Mouse (Mus musculus): ENCODE results near the gene Rbp3. TPM values are rescaled to one million over a fixed set of nuclear protein-coding genes. Genes with fewer than 3 reads are reported as not detected.

The Rbp3 gene
- not detected for total RNA-seq (2021)
- long read RNA-seq, experiment 1: 0 reads
- long read RNA-seq, experiment 2: 0 reads

DNA sequence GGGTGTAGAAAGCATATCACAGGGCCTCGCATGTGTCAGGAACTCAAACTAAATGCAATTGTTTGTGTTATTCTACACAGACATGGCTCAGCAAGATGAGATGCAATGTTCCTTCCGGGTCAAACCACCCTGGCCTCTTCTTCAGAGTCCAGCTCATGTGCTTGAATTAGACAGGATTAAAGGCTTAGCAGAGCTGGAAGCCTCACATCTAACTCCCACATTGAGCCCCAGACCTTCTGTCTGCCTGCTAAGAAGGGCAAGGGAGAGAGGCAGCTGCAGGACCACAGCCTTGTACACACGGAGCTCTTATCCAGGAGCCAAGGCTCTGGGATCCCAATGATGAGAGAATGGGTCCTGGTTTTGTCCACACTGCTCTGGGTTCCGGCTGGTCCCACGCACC is at the start of gene Rbp3:
Gene Rbp3 (plus strand): TSS at position 243 of the 400 bp plus-strand sequence.
- no peak for DNase-seq (ENCODE audit: low spot score in 2 of 2)

DNA sequence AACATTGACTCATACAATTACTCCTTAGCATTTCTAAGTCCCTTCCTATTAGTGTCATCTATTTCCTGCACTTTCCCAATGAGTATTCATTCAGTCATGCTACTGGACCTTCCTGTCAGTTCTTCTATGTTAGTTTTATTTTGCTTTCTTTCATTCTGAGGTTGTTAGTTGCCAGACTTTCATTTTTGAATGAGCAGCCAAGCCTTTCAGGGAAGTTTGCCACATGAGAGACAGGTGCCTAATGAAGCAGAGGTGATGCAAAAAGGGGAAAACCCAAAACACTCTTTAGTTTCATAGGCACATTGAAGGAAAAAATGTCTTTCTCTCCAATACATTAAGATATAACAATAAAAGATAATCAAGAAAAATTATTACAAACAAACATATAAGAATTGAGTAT is 49.0 kb upstream of the Rbp3 start:
- no peak for DNase-seq (ENCODE audit: low spot score in 2 of 2)

DNA sequence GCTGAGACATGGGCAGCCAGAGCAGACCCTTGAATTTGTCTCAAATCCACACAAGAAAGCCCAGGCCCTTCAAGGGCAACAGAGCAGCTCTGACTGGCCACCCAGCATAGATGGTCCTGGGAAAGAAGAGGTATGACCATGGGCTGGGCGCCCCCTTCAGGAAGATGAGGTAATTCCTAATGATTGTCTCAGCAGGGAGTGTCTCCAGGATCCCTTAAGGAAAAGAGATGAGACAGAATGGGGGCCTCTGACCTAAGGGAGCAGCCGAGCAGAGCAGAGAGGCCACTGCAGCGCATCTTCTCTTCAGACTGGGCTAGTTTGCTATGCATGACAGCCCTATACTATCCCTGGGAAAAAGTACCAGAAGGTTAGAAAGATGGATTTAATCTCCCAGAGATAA is 40.1 kb upstream of the Rbp3 start:
- DNase-seq (ENCODE audit: low spot score in 2 of 2): peak in 1 of 2 experiments; percentile 58

DNA sequence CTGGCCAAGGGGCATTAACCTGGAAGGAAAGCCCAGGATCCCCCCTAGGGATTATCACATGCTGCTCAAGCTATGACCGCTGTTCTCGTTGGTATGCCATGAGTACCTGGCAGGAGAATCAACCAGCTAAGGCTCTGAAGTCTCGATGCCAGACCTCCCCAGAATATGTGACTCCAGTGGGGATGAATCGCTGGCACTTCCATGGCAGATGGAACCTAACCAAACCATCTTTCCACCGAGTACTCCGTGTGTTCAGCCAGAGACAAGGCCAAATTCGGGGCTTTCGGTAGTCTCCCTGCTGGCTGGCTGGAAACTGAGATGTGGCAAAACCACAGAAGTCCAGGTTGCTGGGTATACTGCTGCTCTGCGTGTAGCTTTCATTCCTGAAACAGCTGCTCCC is 39.6 kb upstream of the Rbp3 start:
- DNase-seq (ENCODE audit: low spot score in 2 of 2): no peak

DNA sequence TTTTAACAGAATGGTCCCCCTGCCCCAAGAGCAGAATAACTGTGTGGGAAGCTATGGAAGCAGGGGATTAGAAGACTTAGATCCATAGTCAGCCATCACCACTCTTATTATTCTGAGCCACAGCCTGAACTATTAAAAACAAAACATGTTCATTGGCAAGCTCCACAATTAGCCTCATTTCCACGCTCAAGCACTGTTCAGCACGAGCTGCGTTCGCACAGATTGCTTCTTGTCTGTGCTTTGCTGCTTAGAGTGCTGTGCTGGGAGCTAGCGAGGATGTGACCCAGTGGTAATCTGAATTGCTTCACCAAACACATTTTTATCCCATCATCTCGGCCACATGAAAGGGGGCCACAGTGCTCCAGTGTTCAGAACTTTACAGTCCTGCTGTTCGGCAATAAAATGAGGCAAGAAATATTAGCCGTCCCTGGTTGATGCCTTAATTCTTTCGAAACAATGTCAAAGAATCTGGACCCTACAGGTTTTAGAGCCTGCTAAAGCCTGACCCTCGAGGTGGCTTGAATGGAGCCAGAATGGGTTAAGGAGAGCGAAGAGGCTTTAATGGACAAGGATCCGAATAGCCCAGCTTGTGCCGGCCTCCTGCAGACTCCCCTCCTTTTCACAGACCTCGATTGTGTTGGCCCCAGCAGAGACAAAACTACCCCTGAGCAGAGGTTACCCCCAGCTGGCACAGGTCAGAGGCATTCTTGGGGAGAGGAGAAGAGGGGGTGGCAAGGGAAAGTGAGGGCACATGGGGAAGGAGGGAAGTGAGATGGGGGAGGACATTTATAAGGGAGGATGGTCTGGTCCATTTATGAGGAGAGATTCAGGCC is 32.9 kb upstream of the Rbp3 start:
- no peak for DNase-seq (ENCODE audit: low spot score in 2 of 2)

DNA sequence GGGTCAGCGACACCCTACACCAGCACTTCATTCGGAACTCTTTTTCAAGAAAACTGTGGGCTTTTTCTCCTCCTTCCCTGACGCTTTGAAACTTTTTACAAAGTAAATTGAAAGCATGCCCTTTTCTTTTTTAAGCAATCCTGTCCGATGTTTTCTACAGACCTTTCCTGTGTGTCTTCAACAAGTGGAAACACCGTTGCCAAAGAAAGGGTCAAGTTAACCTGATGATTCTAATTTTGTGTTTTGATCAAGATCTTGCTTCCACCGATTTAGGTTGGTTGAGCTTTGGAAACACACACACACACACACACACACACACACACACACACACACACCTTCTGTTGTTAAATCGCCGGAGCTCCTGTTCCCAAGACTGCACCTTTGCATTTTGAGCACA is 31.0 kb upstream of the Rbp3 start:
- DNase-seq (ENCODE audit: low spot score in 2 of 2): no peak

DNA sequence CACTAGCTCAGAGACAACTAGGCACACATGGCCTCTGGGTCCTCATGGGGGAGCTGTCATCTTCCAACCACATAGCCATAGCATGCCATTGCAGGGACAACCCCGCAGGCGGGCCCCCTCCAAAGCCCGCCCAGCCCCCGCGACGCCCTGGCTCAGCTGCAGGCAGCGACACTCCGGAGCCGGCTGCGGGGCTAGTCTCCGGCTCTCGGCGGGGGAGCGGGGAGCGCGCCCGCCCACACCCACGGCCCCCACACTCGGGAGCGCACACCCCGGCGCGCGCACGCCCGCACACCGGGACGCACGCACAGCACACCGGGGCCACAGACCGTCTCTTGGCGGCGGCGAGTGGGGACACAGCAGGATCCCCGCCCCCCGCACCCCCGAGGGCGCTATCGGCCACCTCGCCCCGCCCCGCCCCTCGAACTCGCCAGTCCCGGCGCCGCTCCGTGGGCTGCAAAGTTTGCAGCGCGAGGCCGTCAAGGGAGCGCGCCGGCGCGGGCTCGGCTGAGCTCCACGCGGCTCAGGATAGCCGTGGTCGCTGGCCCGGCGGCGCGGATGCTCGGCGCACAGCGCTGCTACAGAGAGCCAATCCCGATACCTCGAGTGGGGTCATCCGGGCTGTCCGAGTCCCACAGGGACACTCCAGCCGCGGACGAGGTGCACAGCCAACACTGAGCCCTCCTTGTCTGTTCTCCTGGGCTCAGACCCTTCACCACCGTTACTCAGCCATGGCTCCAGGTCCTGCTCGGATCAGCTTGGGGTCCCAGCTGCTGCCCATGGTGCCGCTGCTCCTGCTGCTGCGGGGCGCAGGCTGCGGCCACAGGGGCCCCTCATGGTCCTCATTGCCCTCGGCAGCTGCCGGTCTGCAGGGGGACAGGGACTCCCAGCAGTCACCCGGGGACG is 30.4 kb upstream of the Rbp3 start, which contains the start of gene Gdf10:
Gene Gdf10 (plus strand): TSS at position 420 of the 903 bp plus-strand sequence.
- no peak for DNase-seq (ENCODE audit: low spot score in 2 of 2)

DNA sequence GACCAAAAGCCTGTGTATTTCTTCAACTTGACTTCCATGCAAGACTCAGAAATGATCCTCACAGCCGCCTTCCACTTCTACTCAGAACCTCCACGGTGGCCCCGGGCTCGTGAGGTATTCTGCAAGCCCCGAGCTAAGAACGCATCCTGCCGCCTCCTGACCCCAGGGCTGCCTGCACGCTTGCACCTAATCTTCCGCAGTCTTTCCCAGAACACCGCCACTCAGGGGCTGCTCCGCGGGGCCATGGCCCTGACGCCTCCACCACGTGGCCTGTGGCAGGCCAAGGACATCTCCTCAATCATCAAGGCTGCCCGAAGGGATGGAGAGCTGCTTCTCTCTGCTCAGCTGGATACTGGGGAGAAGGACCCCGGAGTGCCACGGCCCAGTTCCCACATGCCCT is 21.9 kb upstream of the Rbp3 start:
- no peak for DNase-seq (ENCODE audit: low spot score in 2 of 2)

DNA sequence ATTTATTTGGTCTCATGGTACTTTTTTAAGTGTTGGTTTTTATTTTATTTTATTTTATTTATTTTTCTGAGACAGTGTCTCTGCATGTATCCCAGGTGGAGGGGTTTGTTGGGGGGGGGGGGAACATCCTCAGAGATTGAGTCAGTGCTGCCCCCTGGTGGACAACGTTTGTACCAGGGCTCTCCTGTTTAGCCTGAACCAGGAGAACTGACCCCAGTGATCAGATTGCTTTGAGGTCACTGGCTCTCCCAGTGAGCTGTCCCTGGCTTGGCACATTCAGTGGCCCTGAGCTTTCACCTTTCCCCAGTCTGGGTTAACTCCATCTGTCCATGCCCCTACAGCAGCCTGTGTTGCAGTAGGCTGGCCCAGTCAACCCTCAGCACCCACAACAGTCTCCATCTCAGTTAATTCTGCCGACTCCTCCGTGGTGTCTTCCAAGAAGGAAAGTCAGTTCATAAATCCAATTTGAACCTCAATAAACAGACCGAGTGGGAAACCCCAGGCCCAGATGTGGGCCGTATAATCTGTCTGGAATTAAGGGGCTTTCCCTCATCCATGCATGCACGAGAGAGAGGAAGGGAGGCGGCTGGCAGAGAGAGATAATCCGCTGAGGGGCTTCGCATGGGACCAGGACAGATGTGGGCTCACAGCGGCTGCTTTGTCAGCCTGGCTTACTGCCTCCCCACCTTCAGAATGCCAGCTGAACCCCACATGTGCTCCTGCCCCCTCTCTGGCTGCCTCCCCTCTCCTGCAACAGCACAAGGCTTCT is 20.7 kb upstream of the Rbp3 start:
- peak in 1 of 2 experiments; percentile 41 for DNase-seq (ENCODE audit: low spot score in 2 of 2)

DNA sequence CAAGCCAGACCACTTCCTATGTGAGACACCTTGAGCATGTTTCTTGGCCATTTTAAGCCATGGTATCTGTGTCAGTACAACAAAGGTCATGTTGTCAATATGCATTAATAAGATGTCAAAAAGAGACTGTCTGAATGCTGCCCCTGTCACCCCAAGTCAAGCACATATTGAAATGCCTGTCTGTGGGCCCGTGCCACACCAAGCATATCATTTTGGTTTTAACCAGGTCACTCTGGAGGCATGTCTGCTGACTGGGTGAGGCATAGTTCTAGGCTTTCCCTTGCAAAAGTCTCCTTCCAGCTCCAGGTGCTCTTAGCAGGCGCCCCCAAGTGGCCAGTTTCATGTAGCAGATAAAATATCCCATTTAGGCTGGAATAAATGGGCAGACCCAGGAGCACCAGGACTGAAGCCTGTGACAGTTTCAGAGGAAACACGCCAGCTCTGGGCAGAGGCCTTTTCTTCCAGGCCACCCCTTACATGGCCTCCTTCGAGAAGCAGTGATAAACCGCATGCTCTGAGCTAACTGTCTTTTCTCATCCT is 20.0 kb upstream of the Rbp3 start:
- DNase-seq (ENCODE audit: low spot score in 2 of 2): peak in 1 of 2 experiments; percentile 31

DNA sequence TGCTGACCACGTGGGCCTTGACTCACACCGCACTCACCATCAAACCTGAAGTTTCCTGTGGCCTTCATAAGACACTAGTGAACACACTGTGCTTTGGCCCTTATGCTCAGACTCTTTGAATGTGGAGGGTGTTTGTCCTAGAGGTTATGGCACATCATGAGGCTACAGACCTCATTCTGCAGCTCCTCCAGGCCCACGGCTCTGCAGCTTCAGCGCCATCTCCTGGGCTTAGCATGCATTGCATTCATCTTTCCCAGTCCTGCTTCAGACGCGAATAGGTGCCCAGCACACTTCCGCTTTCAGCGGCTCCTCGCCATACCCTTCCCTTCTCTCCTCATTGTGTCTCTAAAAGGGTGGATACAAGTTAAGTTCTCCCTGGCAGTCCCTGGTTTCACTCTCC is 14.7 kb upstream of the Rbp3 start:
- peak in 1 of 2 experiments; percentile 28 for DNase-seq (ENCODE audit: low spot score in 2 of 2)

DNA sequence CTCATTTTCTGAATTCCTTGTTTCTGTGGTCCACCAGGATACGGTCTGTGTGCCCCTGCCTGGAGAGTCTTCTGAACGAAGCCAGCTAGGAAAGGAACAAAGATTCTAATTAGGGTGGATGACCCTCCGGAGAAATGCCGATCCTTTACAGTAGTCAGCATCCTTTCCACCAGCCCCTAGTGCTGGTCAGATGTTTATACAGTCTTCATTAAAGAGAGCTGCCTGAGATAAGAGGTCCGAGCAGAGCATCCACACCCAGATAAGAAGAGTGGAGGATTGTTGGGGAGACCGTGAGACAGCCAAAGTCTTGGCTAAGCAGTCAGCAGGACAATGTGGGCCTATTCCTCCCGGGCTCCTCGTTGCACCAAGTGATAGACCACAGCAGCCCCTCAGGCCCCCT is 13.1 kb upstream of the Rbp3 start, which contains the start of gene Gdf2:
Gene Gdf2 (plus strand): TSS at position 301 of the 400 bp plus-strand sequence.
- no peak for DNase-seq (ENCODE audit: low spot score in 2 of 2)

DNA sequence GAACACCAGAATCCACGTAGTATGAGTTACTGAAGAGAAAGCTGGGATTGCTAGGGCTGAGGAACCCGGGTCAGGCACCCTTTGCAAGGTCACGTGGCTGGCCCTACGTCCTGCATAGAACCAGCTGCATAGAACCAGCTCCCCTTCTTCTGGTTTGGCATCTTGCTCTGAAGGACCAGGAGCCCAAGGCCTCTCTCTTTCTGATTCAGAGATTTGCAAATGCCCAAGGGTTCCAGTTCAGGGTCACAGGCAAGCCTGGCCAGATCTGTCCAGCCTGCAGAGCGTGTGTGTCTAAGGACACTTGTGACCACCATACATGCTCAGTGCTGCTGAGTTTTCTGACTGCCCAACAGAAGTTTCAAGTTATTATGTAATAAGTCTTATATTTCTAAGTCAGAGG is 11.6 kb upstream of the Rbp3 start:
- DNase-seq (ENCODE audit: low spot score in 2 of 2): no peak

DNA sequence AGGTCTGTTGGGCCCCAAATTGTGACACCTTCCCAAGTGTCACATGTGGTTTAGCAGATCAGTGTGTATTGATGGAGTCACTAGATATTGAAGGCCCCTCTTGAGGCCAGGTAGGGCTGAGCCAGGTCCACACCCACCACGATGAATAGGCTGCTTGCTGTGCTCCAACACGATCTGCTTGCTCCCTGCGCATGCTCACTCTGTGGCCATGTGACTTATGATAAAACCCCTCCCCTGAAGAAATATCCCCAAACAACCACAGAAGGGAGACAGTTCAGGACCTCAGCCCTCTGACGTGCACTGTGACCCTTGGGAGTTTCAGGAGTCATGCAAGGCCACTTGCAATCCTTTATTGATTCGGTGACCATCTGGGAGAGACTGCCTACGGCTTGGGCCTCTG is 7.7 kb upstream of the Rbp3 start:
- no peak for DNase-seq (ENCODE audit: low spot score in 2 of 2)

DNA sequence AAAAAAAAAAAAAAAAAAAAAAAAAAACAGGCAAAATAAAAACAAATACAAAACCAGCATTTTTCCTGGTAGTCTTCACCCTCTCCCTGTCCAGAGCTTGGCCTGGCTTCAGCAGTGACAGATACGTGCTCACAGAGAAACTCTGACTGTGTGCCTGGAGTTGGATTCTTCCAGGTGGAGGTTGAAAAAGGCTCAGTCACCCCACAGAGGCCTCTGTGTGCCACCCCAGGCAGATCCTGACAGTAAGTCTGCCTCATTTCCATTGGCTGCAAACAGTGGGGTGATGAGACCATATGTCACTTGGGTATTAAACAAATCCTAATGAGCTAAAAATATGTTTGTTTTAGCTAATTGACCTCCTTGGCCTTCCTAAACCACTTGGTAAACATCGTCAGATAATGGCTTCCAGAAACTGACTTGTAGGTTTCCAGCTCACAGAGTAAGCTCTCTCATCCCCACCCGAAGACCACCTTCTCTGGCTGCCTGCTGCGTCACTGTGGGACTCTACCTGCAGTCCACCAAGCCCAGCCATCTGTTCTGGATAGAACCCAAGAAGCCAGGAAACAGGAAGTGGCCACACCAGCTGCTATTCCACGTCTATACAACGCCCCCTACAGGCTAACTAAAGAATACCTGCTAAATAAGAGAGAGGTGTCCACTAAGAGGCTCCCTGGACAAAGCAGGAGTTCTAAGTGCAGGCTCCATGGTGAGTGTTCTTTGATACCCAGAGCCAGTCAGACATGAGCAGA is 1.4 kb upstream of the Rbp3 start:
- DNase-seq (ENCODE audit: low spot score in 2 of 2): no peak

DNA sequence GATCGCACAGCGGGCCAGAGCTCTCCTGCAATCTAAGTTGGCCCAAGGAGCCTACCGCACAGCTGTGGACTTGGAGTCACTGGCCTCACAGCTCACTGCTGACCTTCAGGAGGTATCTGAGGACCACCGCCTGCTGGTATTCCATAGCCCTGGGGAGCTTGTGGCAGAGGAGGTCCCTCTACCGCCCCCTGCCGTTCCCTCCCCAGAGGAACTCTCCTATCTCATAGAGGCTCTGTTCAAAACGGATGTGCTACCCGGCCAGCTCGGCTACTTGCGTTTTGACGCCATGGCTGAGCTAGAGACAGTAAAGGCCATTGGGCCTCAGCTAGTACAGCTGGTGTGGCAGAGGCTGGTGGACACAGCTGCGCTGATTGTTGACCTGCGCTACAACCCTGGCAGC is 2.3 kb downstream of the Rbp3 start:
- DNase-seq (ENCODE audit: low spot score in 2 of 2): no peak

DNA sequence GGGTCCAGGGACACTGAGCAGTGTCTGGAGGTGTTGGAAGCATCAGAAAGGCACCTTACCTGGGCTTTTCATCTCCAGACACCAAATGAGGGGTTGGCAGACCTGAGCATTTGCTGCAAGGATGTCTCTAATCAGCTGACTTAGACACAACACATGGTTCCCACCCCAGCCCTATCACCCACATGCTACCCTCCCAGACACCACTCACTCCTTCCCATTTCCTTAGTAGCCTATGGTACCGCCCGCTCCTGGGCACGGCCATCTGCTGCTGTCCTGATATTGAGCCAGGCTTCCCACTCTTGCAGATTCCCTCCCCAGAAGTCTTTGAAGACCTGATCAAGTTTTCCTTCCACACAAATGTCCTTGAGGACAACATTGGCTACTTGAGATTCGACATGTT is 4.4 kb downstream of the Rbp3 start:
- DNase-seq (ENCODE audit: low spot score in 2 of 2): no peak

DNA sequence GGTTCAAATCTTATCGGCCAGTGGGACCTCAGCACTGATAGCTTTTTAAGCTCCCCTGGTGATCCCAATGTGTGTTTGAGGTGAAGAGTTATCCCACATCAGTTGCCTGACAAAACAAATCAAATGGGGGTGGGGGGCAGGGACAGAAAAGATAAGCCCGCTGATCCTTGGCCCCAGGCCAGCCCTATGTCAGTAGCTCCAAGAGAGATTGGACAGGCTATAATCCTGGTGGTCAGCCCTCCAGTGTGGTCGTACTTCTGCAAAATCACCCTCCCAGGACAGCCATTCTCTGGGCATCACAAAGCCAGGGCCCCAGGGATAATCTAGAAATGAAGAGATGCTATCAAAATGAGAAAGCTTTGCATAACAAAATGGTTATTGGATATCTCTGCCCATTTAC is 5.0 kb downstream of the Rbp3 start:
- no peak for DNase-seq (ENCODE audit: low spot score in 2 of 2)

DNA sequence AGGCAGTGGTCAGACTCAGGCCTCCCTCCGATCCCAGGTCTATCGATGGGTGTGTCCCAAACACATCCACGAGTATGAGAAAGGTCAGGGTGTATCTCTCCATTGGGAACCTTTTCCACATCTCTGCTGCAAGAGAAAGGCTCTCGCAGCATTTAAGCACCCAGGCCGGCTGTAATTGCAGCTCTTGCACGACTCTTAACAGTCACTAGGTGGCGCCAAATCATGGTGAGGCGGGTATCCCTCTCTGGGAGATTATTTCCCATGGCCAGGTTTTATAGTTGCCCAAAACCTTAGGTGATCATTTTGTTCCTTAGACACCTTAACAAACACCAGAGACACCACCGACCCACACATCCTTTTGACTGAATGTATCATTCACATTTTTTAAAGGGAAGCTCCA is 5.5 kb downstream of the Rbp3 start:
- DNase-seq (ENCODE audit: low spot score in 2 of 2): no peak

DNA sequence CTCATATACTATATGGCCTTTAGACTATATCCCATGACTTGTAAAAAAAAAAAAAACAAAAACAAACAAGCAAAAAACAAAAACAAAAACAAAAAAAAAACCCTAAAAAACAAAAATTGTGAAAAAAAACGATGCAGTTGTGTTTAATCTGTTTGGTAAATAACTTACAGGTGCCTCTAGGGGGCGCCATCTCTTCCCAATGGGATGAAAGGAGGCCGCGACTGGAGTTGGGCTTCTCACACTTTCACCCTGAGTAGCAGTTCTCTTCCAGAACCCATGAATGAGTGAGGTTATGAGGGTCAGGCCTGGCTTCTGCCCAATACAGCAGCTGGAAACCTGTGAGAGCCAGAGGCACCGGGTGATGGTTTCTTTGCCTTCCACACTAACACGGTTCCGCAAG is 11.9 kb downstream of the Rbp3 start:
- DNase-seq (ENCODE audit: low spot score in 2 of 2): no peak
